ENCODE assay signal across 24 mouse cellular contexts in the genomic region with DNA sequence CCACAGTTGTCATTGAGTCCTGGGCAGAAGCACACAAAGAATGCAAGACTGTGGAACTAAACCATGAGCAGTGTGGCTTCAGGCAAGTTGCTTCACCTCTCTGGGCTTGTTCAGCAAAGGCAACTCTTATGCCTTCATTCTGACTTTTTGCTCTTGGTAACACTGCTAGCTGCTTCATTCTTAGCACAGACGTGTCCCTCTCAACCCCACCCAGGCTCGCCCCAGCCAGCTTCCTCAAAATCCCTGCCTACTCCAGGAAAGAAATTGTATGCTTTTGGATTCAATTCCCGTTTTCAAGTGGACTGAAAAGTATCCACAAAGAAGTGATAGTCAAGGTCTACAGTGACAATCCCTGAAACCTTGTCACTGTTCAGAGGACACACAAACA. TPM values are rescaled to one million over a fixed set of nuclear protein-coding genes. Genes with fewer than 3 reads are reported as not detected.
DNase-seq lines count a peak whose midpoint lies in the region; ATAC-seq and TF ChIP-seq lines count a peak whose summit lies in the region.
"Had no signal": no experiment of that assay in that cellular context is flagged by ENCODE, and none has a peak within 500 bp of the region (broad histone marks: within the 10 kb centered on the region; RNA-seq: fewer than 3 reads in every experiment).

No protein-coding gene starts in this region.

- DNase-seq in heart, adult 2 months = no peak
- no peak for DNase-seq in heart, postnatal 25 days (ENCODE audit: low spot score)
- DNase-seq in urinary bladder, postnatal 14 days (ENCODE audit: low spot score) = no peak
- no peak for DNase-seq in thymus, postnatal 25 days
- DNase-seq: cerebellum, adult 9-10 months; kidney, adult 9 months; kidney, postnatal 25 days; lung, adult 2 months; lung, postnatal 14 days; retina, postnatal 1 day; thymus, adult 2 months had no signal

- WGBS in heart, adult 2 months = 34% methylated on average over 3 of the region's 3 CpGs
- 20% methylated on average over 3 of the region's 3 CpGs for WGBS in liver, embryonic 16.5 days (ENCODE audit: insufficient replicate concordance)

- H3K36me3 ChIP-seq in heart, adult 2 months (ENCODE audit: control insufficient read depth, insufficient read depth, low read length) = no peaks in the 10 kb centered on the region
- H3K36me3 ChIP-seq in liver, embryonic 16.5 days (ENCODE audit: control insufficient read depth, insufficient read depth) = no peaks in the 10 kb centered on the region
- H3K36me3 ChIP-seq: limb, embryonic 13.5 days; midbrain, embryonic 10.5 days; neural tube, embryonic 13.5 days had no signal

- no peaks in the 10 kb centered on the region for H3K9me3 ChIP-seq in liver, embryonic 16.5 days (replicated peaks; ENCODE audit: control insufficient read depth, low read length)
- H3K9me3 ChIP-seq: limb, embryonic 13.5 days; midbrain, embryonic 10.5 days; neural tube, embryonic 13.5 days had no signal

- no peak overlapping the region for H3K4me2 ChIP-seq in liver, embryonic 16.5 days (ENCODE audit: low read depth, low read length)
- H3K4me2 ChIP-seq: heart, embryonic 11.5 days; limb, embryonic 13.5 days; neural tube, embryonic 13.5 days had no signal

- no peak for TF ChIP-seq CTCF in heart, adult 2 months (IDR thresholded peaks at IDR 0.05)
- no peak for TF ChIP-seq CTCF in bone marrow macrophage, adult 2 months (IDR thresholded peaks at IDR 0.05; ENCODE audit: low read depth, low read length)

- no peak overlapping the region for H3K9ac ChIP-seq in heart, adult 2 months (ENCODE audit: low read depth, low read length)
- no peak overlapping the region for H3K9ac ChIP-seq in liver, embryonic 16.5 days (ENCODE audit: low read depth, low read length)
- H3K9ac ChIP-seq: limb, embryonic 13.5 days; neural tube, embryonic 13.5 days had no signal

- H3K27me3 ChIP-seq in heart, adult 2 months (ENCODE audit: control insufficient read depth, insufficient read depth, low read length) = no peaks in the 10 kb centered on the region
- H3K27me3 ChIP-seq in liver, embryonic 16.5 days (ENCODE audit: control insufficient read depth, insufficient read depth, low read depth, low read length) = no peaks in the 10 kb centered on the region

- H3K4me3 ChIP-seq in heart, adult 2 months = no peak overlapping the region
- peak overlapping the region; percentile 33 for H3K4me3 ChIP-seq in bone marrow macrophage, adult 2 months (ENCODE audit: insufficient read depth, low read length)
- H3K4me3 ChIP-seq in liver, embryonic 16.5 days (ENCODE audit: low read depth, low read length) = no peak overlapping the region
- H3K4me3 ChIP-seq: limb, embryonic 13.5 days; midbrain, embryonic 10.5 days; myocyte; neural tube, embryonic 13.5 days had no signal

- no peaks in the 10 kb centered on the region for H3K79me2 ChIP-seq in heart, adult 2 months (replicated peaks; ENCODE audit: control insufficient read depth, insufficient read depth, low read length)

- H3K27ac ChIP-seq in heart, adult 2 months = peak overlapping the region; percentile 58
- H3K27ac ChIP-seq in bone marrow macrophage, adult 2 months (ENCODE audit: insufficient read depth, low read depth, low read length) = peak overlapping the region; percentile 91
- peak overlapping the region; percentile 18; the same call in 1 of the 2 replicates for H3K27ac ChIP-seq in liver, embryonic 16.5 days (ENCODE audit: low read length)
- H3K27ac ChIP-seq: hindbrain, postnatal 0 days; limb, embryonic 13.5 days; midbrain, embryonic 10.5 days; neural tube, embryonic 13.5 days had no signal

- peaks cover 7% of the 10 kb centered on the region for H3K4me1 ChIP-seq in heart, adult 2 months (ENCODE audit: control insufficient read depth, insufficient read depth, low read length)
- H3K4me1 ChIP-seq in bone marrow macrophage, adult 2 months (ENCODE audit: control insufficient read depth, insufficient read depth, low read length) = peaks cover 49% of the 10 kb centered on the region
- peaks cover 44% of the 10 kb centered on the region for H3K4me1 ChIP-seq in liver, embryonic 16.5 days (ENCODE audit: control insufficient read depth, low read depth, low read length)
- H3K4me1 ChIP-seq: limb, embryonic 13.5 days; neural tube, embryonic 13.5 days had no signal

- no peak for TF ChIP-seq POLR2A in heart, adult 2 months (IDR thresholded peaks at IDR 0.05; ENCODE audit: insufficient read depth, low read depth, low read length)
- TF ChIP-seq POLR2A in bone marrow macrophage, adult 2 months (IDR thresholded peaks at IDR 0.05; ENCODE audit: borderline replicate concordance, low read depth, low read length) = no peak

- TF ChIP-seq EP300 in heart, adult 2 months (IDR thresholded peaks at IDR 0.05; ENCODE audit: insufficient read depth, low read depth, low read length) = no peak

- ATAC-seq in liver, embryonic 16.5 days (ENCODE audit: low read depth) = 0 out of 2 replicates have a peak, but pooled peaks have one; percentile 1
- 0 out of 2 replicates have a peak, but pooled peaks have one; percentile 0 for ATAC-seq in megakaryocyte-erythroid progenitor cell, adult 5-6 weeks (replicated peaks; ENCODE audit: low FRiP score, low TSS enrichment, poor library complexity, severe bottlenecking)
- ATAC-seq: CD4-positive, CD25-positive, alpha-beta regulatory T cell, adult 4 months; forebrain, embryonic 16.5 days; hindbrain, postnatal 0 days; intestine, embryonic 16.5 days; midbrain, embryonic 16.5 days had no signal

- intact Hi-C loops in heart, adult 2 months (cut with DNase I) = loop anchor here (5.0 kb wide), 1 partner anchor 32 kb away; no protein-coding TSS in a partner anchor
- intact Hi-C loops in heart, postnatal 25 days (cut with DNase I) = loop anchor here (2.0 to 5.0 kb wide), 2 partner anchors 17 to 32 kb away; no protein-coding TSS in a partner anchor

RNA-seq across cellular contexts. Expression of gene Gna15, which starts 4.1 kb away (rescaled TPM):
- 1 to 10 TPM; 1.1 to 1.5 TPM for total RNA-seq in heart, adult 2 months (2021)
- 1.1 and 1.2 TPM in 2 replicates for polyA plus RNA-seq in heart, adult 2 months (2012; rRNA removed)
- total RNA-seq in heart, postnatal 25 days (2021) = 1 to 10 TPM in 1 of 2 experiments, under 1 TPM in 1; 0.81 to 1.0 TPM
- polyA plus RNA-seq in bone marrow macrophage, adult 2 months (2012; ENCODE audit: insufficient read depth, insufficient read length, missing spikeins) = 23.5 and 24.2 TPM in 2 replicates
- 4.3 and 4.4 TPM in 2 replicates for polyA plus RNA-seq in liver, embryonic 16.5 days (2015; fragmentation: Nextera tagmentation; extraction: Ambion mirVana)
- total RNA-seq in megakaryocyte-erythroid progenitor cell, adult 5-6 weeks (2014; fragmentation: Nextera tagmentation) = 41.4 and 48.1 TPM in 2 replicates
- total RNA-seq in megakaryocyte-erythroid progenitor cell, adult 5-6 weeks (2017) = 42.6 and 45.2 TPM in 2 replicates
- polyA plus RNA-seq: myocyte had no signal

RNA-seq across cellular contexts. Expression of gene S1pr4, which starts 20.0 kb away (rescaled TPM):
- total RNA-seq in heart, adult 2 months (2021) = 1 to 10 TPM in 1 of 2 experiments, under 1 TPM in 1; 0.81 to 1.1 TPM
- 2.0 and 3.1 TPM in 2 replicates for polyA plus RNA-seq in heart, adult 2 months (2012; rRNA removed)
- total RNA-seq in heart, postnatal 25 days (2021) = 1 to 10 TPM; 1.0 to 1.1 TPM
- 0.46 TPM in 1 of 2 replicates, not detected in the other for polyA plus RNA-seq in bone marrow macrophage, adult 2 months (2012; ENCODE audit: insufficient read depth, insufficient read length, missing spikeins)
- 4.8 and 5.3 TPM in 2 replicates for polyA plus RNA-seq in liver, embryonic 16.5 days (2015; fragmentation: Nextera tagmentation; extraction: Ambion mirVana)
- 19.0 and 22.2 TPM in 2 replicates for total RNA-seq in megakaryocyte-erythroid progenitor cell, adult 5-6 weeks (2014; fragmentation: Nextera tagmentation)
- 17.2 and 18.9 TPM in 2 replicates for total RNA-seq in megakaryocyte-erythroid progenitor cell, adult 5-6 weeks (2017)
- polyA plus RNA-seq: myocyte had no signal

RNA-seq across cellular contexts. Expression of gene Ncln, which starts 23.8 kb away (rescaled TPM):
- 10 to 100 TPM; 68.6 to 74.2 TPM for total RNA-seq in heart, adult 2 months (2021)
- polyA plus RNA-seq in heart, adult 2 months (2012; rRNA removed) = 107 and 116 TPM in 2 replicates
- total RNA-seq in heart, postnatal 25 days (2021) = 10 to 100 TPM; 65.3 to 65.6 TPM
- polyA plus RNA-seq in bone marrow macrophage, adult 2 months (2012; ENCODE audit: insufficient read depth, insufficient read length, missing spikeins) = 37.9 and 40.9 TPM in 2 replicates
- polyA plus RNA-seq in liver, embryonic 16.5 days (2015; fragmentation: Nextera tagmentation; extraction: Ambion mirVana) = 39.3 and 47.1 TPM in 2 replicates
- total RNA-seq in megakaryocyte-erythroid progenitor cell, adult 5-6 weeks (2014; fragmentation: Nextera tagmentation) = 91.4 and 117 TPM in 2 replicates
- 42.4 and 71.2 TPM in 2 replicates for total RNA-seq in megakaryocyte-erythroid progenitor cell, adult 5-6 weeks (2017)

RNA-seq across cellular contexts. Expression of gene Gna11, which starts 25.0 kb away (rescaled TPM):
- total RNA-seq in heart, adult 2 months (2021) = 10 to 100 TPM; 46.6 to 53.5 TPM
- polyA plus RNA-seq in heart, adult 2 months (2012; rRNA removed) = 68.0 and 81.9 TPM in 2 replicates
- 10 to 100 TPM; 49.6 to 54.6 TPM for total RNA-seq in heart, postnatal 25 days (2021)
- 10.1 and 10.5 TPM in 2 replicates for polyA plus RNA-seq in bone marrow macrophage, adult 2 months (2012; ENCODE audit: insufficient read depth, insufficient read length, missing spikeins)
- 20.0 and 24.3 TPM in 2 replicates for polyA plus RNA-seq in liver, embryonic 16.5 days (2015; fragmentation: Nextera tagmentation; extraction: Ambion mirVana)
- 13.7 and 22.4 TPM in 2 replicates for total RNA-seq in megakaryocyte-erythroid progenitor cell, adult 5-6 weeks (2014; fragmentation: Nextera tagmentation)
- total RNA-seq in megakaryocyte-erythroid progenitor cell, adult 5-6 weeks (2017) = 16.0 and 57.4 TPM in 2 replicates

RNA-seq across cellular contexts. Expression of gene Celf5, which starts 37.5 kb away (rescaled TPM):
- total RNA-seq in heart, adult 2 months (2021) = under 1 TPM in 1 of 2 experiments, not detected in 1; 0.16 TPM
- 0.39 and 0.73 TPM in 2 replicates for polyA plus RNA-seq in heart, adult 2 months (2012; rRNA removed)
- under 1 TPM; 0.17 to 0.47 TPM for total RNA-seq in heart, postnatal 25 days (2021)
- polyA plus RNA-seq in bone marrow macrophage, adult 2 months (2012; ENCODE audit: insufficient read depth, insufficient read length, missing spikeins) = not detected in 2 replicates
- 0.05 TPM in 1 of 2 replicates, not detected in the other for polyA plus RNA-seq in liver, embryonic 16.5 days (2015; fragmentation: Nextera tagmentation; extraction: Ambion mirVana)
- total RNA-seq in megakaryocyte-erythroid progenitor cell, adult 5-6 weeks (2014; fragmentation: Nextera tagmentation) = 0.32 TPM in 1 of 2 replicates, not detected in the other
- total RNA-seq in megakaryocyte-erythroid progenitor cell, adult 5-6 weeks (2017) = 0.38 TPM in 1 of 2 replicates, not detected in the other

Comparison
In these comparisons a context has a peak if more than half of its experiments do, and no peak if none do; other contexts are left out.
1. H3K27ac ChIP-seq: peak in every context shown above with its lines; median percentile 91 in bone marrow macrophage, adult 2 months; 58 in heart, adult 2 months; 18 in liver, embryonic 16.5 days.
2. RNA of gene Gna15, which starts 4.1 kb away (total RNA-seq): 41.4 to 48.1 TPM in megakaryocyte-erythroid progenitor cell, adult 5-6 weeks; 1.1 to 1.5 TPM in heart, adult 2 months and 0.81 to 1.0 TPM in heart, postnatal 25 days; every median in the first group is over 10 times any median in the second.
3. RNA of gene S1pr4, which starts 20.0 kb away (total RNA-seq): 17.2 to 22.2 TPM in megakaryocyte-erythroid progenitor cell, adult 5-6 weeks; 0.81 to 1.1 TPM in heart, adult 2 months and 1.0 to 1.1 TPM in heart, postnatal 25 days; every median in the first group is over 4 times any median in the second.